Mouse (Mus musculus) right cerebral cortex, postnatal 36 days (tissue): Measurements from ENCODE around the gene Ctxn1.
A peak's percentile ranks its signal among the peaks of the same experiment; 100 is the strongest.
"Not testable (repeated sequence)": the region's sequence is repeated elsewhere in the genome, so short reads cannot be mapped to it uniquely, and the experiment has no call there.

ENCODE experiments used
- DNase-seq, 2 experiments: peaks; one replicate each; pipeline ENCODE4 v3.0.0; 2022; ENCODE audit warnings: low spot score in 2 of 2, mixed read lengths in 1 of 2

Gene Ctxn1

DNA sequence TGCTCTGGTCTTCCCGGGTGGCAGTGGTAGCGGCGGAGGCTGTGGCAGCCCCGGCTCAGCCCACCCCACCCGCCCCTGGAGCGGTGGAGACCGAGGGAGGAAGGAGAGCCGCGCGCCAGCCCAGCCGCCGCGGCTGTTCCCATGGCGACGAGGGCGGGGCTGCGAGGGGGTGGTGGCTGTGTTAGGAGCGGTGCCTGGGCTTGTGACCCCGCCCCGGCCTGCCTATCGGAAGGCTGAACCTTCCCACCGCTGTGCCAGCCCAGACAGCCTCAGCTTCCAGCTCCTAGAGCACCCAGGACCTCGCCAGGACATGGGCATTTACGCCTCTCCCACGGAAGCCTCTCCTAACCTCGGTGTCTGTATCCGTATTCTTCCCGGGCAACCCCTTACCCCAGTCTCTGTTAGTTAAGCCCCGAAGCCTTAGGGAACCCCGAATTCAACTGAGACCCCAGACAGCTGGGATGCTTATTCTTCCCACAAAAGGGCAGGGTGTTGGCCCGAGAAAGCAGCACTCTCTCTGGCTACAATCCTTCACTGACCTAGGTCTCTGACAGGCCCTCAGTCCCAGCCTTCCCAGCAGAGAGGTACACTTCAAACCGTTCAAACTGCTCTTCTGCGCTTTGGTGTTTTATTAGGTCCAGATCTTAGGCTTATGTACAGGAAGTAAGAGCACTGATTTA, at the start of gene Ctxn1:
Gene Ctxn1, minus strand, starts transcription at position 150 of the 680 bp plus-strand sequence.
- DNase-seq, result peak; percentile 90 to 93

DNA sequence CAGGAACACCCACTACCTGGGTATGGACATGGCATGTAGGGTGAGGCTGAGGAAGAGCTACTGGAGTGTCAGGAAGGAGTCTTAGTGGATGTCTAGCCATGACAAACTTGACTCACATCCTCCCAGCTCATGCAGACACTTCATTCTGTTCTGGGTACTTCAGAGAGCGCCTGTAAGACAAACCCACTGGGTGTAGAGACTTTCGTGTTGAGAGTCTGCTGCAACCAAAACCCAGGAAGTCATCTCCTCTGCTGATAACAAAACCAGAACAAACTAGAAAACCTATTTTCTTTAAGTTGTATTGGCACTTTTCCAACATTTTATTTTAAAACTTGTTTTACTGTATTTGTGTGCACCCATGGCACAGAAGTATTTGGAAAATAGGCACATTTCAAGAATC, 46.8 kb upstream of the Ctxn1 start:
- DNase-seq, result no peak

GRCm38 (mm10) chr8:4304124-4304547, 45.1 kb upstream of the Ctxn1 start:
- no peak for DNase-seq

DNA sequence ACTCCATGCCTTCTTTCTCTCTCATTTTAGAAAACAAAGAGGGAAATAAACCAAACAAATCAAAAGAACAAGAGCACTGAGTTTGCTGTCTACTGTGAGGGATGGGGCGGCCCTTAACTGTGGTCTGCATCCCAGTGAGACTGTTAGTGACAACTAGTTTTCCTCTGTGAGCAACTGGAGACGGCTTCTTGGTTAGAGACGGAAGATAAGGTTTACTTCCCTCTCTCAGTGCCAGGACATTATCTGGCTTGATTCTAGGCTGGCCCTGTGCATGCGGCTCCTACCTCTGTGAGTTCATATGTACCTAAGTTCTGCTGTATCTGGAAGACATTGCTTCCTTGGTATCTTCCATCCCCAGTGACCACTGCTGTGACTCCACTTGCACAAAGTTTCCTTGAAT, 38.7 kb upstream of the Ctxn1 start:
- no peak for DNase-seq

DNA sequence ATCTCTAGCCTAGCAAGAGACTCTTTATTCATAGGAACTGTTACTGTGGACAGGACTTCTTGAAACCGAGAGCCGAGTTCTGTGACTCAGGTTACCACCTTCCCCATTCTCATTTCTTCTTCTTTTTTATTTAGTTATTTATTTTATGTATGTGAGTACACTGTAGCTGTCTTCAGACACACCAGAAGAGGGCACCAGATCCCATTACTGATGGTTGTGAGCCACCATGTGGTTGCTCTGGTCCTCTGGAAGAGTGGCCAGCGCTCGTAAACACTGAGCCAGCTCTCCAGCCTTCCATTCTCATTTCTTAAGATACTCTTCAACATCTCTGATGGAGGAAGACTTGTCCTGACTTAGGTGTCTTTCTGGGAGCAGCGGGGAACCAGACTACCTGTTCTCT, 33.7 kb upstream of the Ctxn1 start:
- DNase-seq, result no peak

DNA sequence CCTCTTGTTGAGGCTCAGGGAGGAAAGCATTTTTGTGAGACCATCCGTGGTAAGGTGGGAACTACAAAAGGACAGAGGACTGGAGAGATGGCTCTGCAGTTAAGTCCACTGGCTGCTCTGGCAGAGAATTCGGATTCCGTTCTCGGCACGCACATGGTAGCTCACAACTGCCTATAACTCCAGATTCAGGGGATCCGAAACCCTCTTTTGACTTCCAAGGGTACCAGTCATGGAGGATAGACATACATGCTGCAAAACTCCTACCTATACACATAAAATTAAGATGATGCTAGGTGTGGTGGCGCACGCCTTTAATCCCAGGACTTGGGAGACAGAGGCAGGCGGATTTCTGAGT, 17.0 kb upstream of the Ctxn1 start:
- no peak for DNase-seq

GRCm38 (mm10) chr8:4275275-4276110, 16.4 kb upstream of the Ctxn1 start, which contains the start of gene Timm44:
TSS of gene Timm44 (minus strand) at chr8:4275913.
- DNase-seq, result peak; percentile 96

GRCm38 (mm10) chr8:4269609-4270008, 10.5 kb upstream of the Ctxn1 start:
- no peak for DNase-seq

DNA sequence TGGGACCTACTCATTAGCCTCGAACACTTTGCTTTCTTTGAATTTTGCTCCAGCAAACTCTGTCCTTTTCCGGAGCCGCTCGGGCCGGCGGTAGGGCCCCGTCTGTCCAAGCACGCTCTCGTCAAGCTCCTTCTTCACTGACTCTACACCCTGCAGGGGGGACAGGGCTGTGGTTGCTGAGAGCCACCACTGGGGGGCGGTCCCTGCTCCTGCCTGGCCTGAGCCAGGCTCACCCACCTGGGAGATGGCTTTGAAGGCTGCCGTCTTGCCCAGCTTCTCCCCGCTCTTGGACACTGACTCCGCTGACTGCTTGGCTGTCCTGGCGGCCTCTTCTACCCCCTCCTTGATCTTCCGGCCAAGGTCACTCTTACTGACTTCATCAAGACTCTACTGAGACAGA, 8.6 kb upstream of the Ctxn1 start:
- DNase-seq, result no peak

DNA sequence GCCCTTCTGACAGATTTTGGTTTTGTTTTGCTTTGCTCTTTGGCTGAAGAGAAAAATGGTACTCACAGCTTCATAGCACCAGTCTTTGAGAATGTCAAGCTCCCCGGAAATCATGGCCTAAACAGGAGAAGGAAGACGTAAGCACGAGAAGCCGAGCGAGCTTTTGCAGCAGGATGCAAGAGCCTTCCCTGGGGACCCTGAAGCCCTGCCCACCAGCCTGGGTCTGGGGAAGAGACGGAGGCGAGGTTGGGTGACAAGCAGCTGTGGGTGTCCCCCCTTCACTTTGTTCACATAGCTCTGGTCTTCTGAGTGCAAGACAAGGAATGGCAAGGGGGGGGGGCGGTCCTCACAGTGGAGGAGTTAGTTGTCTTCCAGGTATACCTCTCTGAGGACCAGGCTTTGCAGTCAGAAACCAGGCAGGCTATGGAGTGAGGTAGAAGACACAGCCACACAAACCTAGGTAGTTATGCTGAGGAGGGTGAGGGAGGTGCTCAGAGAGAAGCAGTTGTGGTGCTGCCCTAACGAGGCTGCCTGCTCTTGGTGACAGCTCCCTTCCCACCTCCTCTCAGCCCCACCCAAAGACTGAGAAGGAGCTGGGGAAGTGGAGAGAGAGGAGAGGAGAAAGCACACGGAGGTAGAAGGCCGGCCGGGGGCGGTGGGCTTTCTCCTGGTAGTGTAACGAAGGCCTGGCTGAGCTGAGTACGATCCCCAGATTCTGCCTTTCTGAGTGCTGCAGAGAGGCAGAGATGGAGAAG, 6.3 kb upstream of the Ctxn1 start:
- peak in 1 of 2 experiments; percentile 21 for DNase-seq

GRCm38 (mm10) chr8:4263105-4263791, 4.2 kb upstream of the Ctxn1 start:
- DNase-seq, result peak; percentile 50 to 58

GRCm38 (mm10) chr8:4259805-4260170, 714 bp upstream of the Ctxn1 start:
- DNase-seq, result no peak

DNA sequence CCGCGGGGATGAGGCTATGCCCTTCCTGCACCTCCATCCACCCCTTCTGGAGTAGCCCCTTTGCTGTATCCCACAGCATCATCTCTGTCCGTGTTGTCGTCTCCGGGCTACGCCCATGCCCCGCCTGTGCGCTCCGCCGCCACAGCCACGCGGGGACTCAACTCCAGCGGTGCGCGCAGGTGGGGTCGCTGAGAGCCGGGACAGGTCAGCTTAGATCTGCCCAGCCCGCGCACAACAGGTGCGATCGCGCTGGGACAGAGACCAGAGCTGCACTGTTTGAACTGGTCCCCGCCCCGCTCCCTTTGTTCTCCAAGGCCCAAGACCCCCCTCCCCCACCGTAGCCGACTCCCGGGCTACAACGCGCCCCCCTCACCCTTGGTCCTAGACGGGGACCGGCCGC, 396 bp downstream of the Ctxn1 start:
- peak in 1 of 2 experiments; percentile 56 for DNase-seq

DNA sequence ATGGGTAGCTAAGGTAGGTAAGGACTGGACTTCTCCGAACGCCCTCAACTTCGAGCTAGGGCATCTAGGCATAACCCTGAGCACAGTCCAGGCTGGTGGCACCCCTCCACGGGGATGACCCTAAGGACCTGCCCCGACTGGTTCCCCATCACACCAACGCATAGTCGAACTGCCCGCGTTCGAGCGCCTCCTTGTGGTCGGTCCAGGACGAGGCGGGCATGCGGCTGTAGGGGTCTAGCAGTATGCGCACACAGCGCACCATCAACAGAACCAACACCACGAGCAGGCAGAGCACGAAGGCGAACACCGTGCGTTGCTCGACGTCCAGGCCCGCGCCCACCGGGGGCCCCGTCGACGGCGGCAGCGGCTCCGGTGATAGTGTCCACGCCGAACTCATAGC, 841 bp downstream of the Ctxn1 start:
- DNase-seq, result peak; percentile 68 to 71

GRCm38 (mm10) chr8:4257350-4257749, 1.7 kb downstream of the Ctxn1 start:
- no peak for DNase-seq

- DNase-seq, result peak; percentile 86 to 94
Observed at GRCm38 (mm10) chr8:4256911-4257310, 2.2 kb downstream of the Ctxn1 start.

DNA sequence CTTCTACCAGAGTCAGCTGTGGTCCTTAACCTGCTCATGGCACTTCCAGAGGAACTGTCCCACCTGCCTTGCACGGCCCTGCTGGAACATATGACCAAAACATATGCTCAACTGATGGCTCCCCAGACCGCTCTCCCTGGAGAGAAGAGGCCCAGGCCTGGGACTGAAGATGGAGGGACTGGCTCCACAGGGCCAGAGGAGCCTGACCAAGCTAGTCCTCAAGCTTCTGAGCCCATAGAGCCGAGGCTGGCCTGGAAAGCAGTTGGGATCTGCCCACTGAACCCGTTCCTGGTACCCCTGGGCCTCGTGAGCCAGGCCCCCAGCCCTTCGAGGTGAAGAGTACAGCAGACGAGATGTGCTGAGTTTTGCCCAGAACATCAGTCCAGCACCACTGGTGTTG, 3.6 kb downstream of the Ctxn1 start:
- DNase-seq, result not testable (repeated sequence)

DNA sequence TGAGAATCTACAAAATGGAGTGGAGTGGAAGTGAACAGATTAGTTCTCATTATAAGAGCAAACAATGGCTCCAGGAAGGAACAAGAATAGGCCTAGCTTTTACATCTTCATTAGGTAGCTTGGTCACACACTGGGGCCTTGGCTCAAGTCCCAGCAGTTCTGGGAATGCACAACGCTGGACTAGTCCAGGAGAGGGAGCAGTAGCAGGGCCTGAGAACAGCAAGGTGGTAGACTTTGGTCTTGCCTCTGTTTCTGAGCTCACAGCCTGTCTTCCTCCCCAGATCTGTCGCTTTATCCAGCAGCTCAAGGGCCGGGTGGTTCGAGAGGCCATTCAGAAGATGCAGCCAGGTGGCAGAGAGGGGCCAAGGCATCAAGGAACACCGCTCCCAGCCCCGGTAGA, 5.1 kb downstream of the Ctxn1 start:
- DNase-seq, result peak; percentile 52 to 61

GRCm38 (mm10) chr8:4252934-4253841, 5.9 kb downstream of the Ctxn1 start, which contains the start of gene Snapc2:
TSS of gene Snapc2 (plus strand) at chr8:4253080.
- peak; percentile 90 to 92 for DNase-seq

GRCm38 (mm10) chr8:4252116-4252760, 6.8 kb downstream of the Ctxn1 start:
- DNase-seq, result no peak
